Mouse (Mus musculus) forebrain, embryonic 10.5 days (tissue): ENCODE measurements around the gene Snx18. TPM values are rescaled to one million over a fixed set of nuclear protein-coding genes. Genes with fewer than 3 reads are reported as not detected.

Experiments used
- DNase-seq: peaks from one replicate; pipeline ENCODE4 v3.0.0-alpha.2; 2017; ENCODE audit warnings: low spot score; ENCODE audit errors: extremely low spot score
- H3K27ac ChIP-seq: fragments of 300-500 bp; sonication (generic); 2 replicates; pipeline ENCODE4 v1.5.1; 2016; ENCODE audit warnings: mild to moderate bottlenecking
- H3K27me3 ChIP-seq: fragments of 300-500 bp; sonication (generic); 2 replicates; pipeline ENCODE4 v1.6.1; 2016; ENCODE audit warnings: mild to moderate bottlenecking; ENCODE audit not compliant: poor library complexity, severe bottlenecking
- H3K36me3 ChIP-seq: fragments of 300-500 bp; sonication (generic); replicated peaks from 2 replicates; pipeline ENCODE4 v1.6.1; 2016; ENCODE audit warnings: mild to moderate bottlenecking, moderate library complexity
- H3K4me1 ChIP-seq: fragments of 300-500 bp; sonication (generic); 2 replicates; pipeline ENCODE4 v1.6.1; 2016
- H3K4me3 ChIP-seq: fragments of 300-500 bp; sonication (generic); 2 replicates; pipeline ENCODE4 v1.5.1; 2016; ENCODE audit warnings: mild to moderate bottlenecking, moderate library complexity
- H3K9me3 ChIP-seq: fragments of 300-500 bp; sonication (generic); 2 replicates; pipeline ENCODE4 v1.6.1; 2016; ENCODE audit warnings: mild to moderate bottlenecking, moderate library complexity
- WGBS: fragments of 180-500 bp; shearing (Covaris S2); methylation state at CpG from one replicate; pipeline ENCODE4 v1.1.7; 2016; 5-methylcytosine and 5-hydroxymethylcytosine counted together
- polyA plus RNA-seq: library from polyadenylated mRNA; unstranded; fragments of >200 nt; fragmentation: Nextera tagmentation; extraction: Ambion mirVana; gene quantifications from 2 replicates; pipeline ENCODE4 v1.2.1, GENCODE M21; 2016

Gene Snx18
- polyA plus RNA-seq, 1 experiment from 2014 or later: 11.2 TPM

DNA sequence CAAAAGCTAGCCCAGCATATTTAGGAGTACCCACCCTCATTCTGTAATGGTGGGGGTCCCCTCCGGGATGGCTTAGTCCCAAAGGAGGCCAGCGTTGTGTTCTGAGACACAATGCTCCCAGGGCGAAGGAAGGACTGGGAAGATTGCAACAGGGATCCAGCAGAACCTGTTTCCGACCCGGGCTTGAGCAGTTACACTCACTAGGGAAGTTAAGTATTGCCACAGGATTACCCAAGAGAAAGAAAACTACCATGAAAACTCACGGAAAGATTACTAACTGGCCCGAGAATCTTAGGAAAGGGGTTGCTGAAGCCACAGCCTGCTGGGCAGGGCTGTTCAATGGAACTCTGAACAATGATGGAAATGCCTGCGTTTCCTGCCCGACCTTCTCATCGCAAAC, 4.5 kb downstream of the Snx18 start:
- H3K4me3 ChIP-seq: peak overlapping the region; percentile 88
- H3K27me3 ChIP-seq: 0 out of 2 replicates have a peak, but pooled peaks cover 4% of the 10 kb centered on the region
- no peaks in the 10 kb centered on the region for H3K9me3 ChIP-seq
- peak overlapping the region; percentile 53; the same call in 1 of the 2 replicates for H3K27ac ChIP-seq
- peaks cover 82% of the 10 kb centered on the region for H3K4me1 ChIP-seq
- peaks cover 49% of the 10 kb centered on the region for H3K36me3 ChIP-seq
- DNase-seq: no peak
- WGBS: 53% methylated on average over 10 of the region's 10 CpGs

DNA sequence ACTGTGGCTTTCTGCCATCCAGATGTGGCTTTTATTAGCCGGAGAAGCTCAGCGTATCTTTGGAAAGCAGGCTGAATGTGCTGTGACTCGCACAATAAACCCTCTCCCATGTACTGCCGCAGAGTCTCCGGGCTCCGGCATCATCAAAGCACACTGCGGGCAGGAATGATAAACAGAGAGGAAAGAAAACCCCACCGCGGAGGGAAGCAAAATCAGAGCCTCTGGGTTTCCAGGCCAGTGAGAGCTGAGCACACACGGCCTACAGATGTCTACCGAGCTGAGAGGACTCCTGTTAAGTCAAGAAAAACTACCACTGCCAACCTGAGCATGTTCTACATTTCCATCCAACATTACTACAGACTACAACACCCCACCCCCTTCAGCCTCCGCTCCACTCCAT, 5.0 kb downstream of the Snx18 start:
- peaks cover 82% of the 10 kb centered on the region for H3K4me1 ChIP-seq
- 0 out of 2 replicates have a peak, but pooled peaks cover 4% of the 10 kb centered on the region for H3K27me3 ChIP-seq
- WGBS: 52% methylated on average over 12 of the region's 12 CpGs
- 0 out of 2 replicates have a peak overlapping the region, but pooled peaks have one; percentile 44 for H3K27ac ChIP-seq
- H3K9me3 ChIP-seq: no peaks in the 10 kb centered on the region
- H3K4me3 ChIP-seq: peak overlapping the region; percentile 88
- no peak for DNase-seq
- H3K36me3 ChIP-seq: peaks cover 53% of the 10 kb centered on the region

DNA sequence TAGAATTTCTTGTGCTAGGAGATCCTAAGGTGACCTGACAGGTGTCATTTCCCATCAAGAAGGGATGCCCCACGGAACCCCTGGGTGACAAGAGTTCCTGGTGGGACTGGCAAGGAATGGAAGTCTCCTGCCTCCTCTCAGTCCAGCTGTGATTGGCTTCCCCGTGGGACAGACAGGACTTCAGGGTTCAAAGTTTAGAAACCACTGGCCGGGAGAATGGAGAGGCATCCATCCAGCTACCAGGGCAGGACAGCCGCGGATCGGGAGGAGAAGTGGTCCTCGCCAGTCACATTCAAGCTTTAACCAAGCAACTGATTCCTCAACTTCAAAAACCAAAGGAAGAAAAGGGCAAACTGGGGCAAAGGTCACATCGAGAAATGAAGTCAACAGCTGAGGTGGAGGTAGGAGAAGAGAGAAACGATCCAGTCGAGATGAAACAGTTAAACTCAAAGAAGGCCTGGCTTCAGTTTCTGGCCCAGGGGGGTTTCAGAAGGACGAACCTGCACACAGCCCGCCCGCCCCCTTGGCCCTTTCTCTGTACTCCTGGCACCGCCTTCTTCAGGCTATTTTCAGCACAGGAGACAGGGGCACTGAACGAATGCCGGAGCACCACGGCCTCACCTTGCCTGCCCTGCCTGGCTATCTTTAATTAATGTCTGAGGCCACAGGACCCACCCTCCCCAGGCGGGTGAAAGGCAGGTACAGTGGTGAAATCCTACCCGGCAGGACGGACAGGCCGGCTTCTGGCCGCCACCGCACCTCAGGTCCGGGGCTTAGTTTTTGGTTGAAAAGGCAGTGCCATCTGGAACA, 6.0 kb downstream of the Snx18 start:
- peak overlapping the region; percentile 40; the same call in 1 of the 2 replicates for H3K27ac ChIP-seq
- H3K9me3 ChIP-seq: no peaks in the 10 kb centered on the region
- 74% methylated on average over 24 of the region's 24 CpGs for WGBS
- peaks cover 60% of the 10 kb centered on the region for H3K36me3 ChIP-seq
- no peak overlapping the region; the same call in 1 of the 2 replicates for H3K4me3 ChIP-seq
- H3K27me3 ChIP-seq: 0 out of 2 replicates have a peak, but pooled peaks cover 3% of the 10 kb centered on the region
- no peak for DNase-seq
- peaks cover 72% of the 10 kb centered on the region for H3K4me1 ChIP-seq

DNA sequence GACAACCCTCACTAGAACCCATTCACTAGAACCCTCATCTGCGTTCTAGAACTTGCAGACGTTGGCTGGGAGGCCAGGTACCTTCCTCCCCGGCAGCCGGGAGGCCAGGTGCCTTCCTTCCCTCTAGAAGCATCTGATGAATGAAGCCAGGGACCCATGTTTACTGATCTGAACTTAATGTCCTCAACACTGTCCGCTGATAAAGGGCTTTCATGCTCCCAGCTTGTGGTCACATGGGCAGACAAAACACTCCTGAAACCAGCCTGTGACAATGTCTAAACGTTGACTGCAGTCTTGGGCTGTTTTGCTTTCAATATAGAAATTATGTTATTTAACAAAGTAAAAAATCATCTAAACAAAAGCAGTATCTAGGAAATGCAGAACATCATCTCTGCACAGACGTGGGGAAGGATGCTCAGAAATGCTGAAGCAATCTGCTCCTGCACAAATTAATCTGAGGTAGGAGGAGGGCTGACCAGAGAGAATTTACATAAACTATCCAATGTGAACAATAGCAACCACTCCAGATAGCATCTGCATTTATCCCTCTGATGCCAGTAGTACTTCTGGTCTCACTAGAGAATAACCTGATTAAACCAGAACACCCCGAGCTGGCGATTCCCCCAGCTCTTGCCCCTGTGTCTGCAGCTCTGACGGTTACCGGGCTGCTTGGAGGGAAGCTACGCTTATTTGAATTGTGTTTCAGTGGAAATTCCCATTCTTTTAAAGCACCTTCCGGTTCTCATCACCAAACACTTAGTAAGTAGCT, 7.4 kb downstream of the Snx18 start:
- no peak for DNase-seq
- H3K27me3 ChIP-seq: no peaks in the 10 kb centered on the region
- no peak overlapping the region for H3K27ac ChIP-seq
- 79% methylated on average over 13 of the region's 13 CpGs for WGBS
- H3K36me3 ChIP-seq: peaks cover 66% of the 10 kb centered on the region
- no peak overlapping the region for H3K4me3 ChIP-seq
- peaks cover 7% of the 10 kb centered on the region; the same call in 1 of the 2 replicates for H3K9me3 ChIP-seq
- H3K4me1 ChIP-seq: peaks cover 58% of the 10 kb centered on the region

DNA sequence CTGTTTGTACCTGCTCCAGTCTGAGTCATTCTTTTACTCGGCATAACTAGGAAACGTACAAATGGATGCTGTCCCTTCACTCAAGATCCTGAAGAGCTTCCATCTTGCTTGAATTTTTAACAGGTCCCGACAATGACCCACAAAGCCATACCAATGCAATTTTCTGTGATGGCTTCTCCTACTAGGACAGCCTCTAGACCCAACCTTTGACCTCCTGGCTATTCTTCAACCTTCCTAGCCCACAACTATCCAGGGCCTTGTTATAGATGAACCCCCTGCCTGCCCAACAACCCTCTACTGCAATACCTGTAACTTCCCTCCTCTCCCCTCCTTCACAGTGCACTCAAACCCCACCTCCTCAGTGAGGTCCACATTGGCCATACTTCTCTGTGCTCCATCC, 8.9 kb downstream of the Snx18 start:
- Histone ChIP-seq H3K4me1 (peaks cover 46% of the 10 kb centered on the region), H3K36me3 (peaks cover 78% of the 10 kb centered on the region), H3K4me3 (no peak overlapping the region), H3K9me3 (peaks cover 11% of the 10 kb centered on the region; the same call in 1 of the 2 replicates), H3K27me3 (no peaks in the 10 kb centered on the region), H3K27ac (no peak overlapping the region)
- 93% methylated on average over 3 of the region's 3 CpGs for WGBS
- no peak for DNase-seq

DNA sequence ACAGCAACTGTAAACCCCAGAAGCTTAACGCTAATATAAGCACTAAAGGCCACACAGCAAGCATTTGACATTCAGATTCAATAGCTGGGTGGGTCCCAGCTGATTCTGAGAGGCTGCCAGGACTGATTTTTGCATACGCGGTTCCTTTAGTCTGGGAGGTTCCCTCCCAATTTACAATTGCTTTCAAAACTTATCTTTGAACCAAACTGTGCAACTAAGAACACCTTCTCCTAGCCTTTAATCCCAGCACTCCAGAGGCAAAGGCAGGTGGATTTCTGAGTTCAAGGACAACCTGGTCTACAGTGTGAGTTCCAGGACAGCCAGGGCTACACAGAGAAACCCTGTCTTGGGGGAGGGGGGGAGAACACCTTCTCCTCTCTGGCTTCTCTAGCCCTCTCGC, 10.5 kb downstream of the Snx18 start:
- WGBS: 87% methylated on average over 4 of the region's 4 CpGs
- Histone ChIP-seq H3K27ac (no peak overlapping the region), H3K4me3 (no peak overlapping the region), H3K9me3 (peaks cover 11% of the 10 kb centered on the region; the same call in 1 of the 2 replicates), H3K36me3 (peaks cover 75% of the 10 kb centered on the region), H3K4me1 (peaks cover 45% of the 10 kb centered on the region), H3K27me3 (no peaks in the 10 kb centered on the region)
- DNase-seq: no peak

DNA sequence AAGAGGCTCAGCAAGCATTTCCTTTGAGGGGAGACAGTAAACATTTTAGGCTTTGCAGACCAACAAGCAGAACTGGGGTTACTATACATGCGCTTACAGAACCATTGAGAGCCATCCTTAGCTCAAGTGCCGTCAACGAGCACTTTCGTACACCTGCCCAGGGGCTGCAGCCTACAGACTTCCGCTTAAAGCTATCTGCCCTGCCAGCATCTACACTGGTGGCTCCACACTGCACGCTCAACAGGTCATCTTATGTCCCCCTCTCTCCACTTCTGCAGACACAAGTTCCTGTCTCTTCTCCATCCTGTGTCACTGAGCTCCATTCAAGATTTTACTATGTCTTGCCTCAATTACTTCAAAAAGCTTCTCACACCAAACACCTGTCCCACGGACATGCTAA, 11.0 kb downstream of the Snx18 start:
- Histone ChIP-seq H3K36me3 (peaks cover 73% of the 10 kb centered on the region), H3K27me3 (no peaks in the 10 kb centered on the region), H3K4me1 (peaks cover 40% of the 10 kb centered on the region), H3K4me3 (no peak overlapping the region), H3K27ac (no peak overlapping the region), H3K9me3 (peaks cover 11% of the 10 kb centered on the region; the same call in 1 of the 2 replicates)
- 95% methylated on average over 7 of the region's 7 CpGs for WGBS
- DNase-seq: no peak

DNA sequence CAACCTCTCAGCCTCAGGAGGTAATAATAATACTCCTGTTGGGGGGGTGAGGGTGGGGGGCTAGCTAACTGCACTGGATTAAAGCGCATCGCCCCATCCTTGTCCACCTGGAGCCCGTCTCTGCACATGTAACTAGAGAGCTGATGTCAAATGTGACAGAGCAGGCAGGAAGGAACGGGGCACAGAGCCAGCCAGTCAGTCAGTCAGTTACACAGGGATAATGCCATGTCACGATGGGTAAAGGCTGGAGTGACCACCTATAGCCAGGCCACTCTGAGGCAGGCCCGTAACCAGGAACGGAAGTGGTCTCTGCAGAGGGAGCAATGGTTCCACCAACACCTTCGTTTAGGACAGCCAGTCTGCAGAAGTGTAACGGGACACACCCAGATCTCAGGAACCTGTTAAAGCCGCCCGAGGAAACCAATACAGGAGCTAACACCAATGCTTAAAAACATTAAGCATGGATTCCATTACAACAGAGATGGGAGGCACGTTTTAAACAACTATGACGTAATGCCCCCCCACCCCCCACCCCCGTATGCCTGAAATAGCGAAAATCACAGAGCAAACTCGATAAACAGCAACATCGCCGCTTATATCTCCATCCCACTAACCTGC, 11.5 kb downstream of the Snx18 start:
- no peak for DNase-seq
- no peaks in the 10 kb centered on the region for H3K27me3 ChIP-seq
- 93% methylated on average over 18 of the region's 18 CpGs for WGBS
- H3K9me3 ChIP-seq: peaks cover 11% of the 10 kb centered on the region; the same call in 1 of the 2 replicates
- H3K36me3 ChIP-seq: peaks cover 72% of the 10 kb centered on the region
- H3K27ac ChIP-seq: no peak overlapping the region
- H3K4me3 ChIP-seq: no peak overlapping the region
- peaks cover 35% of the 10 kb centered on the region for H3K4me1 ChIP-seq

DNA sequence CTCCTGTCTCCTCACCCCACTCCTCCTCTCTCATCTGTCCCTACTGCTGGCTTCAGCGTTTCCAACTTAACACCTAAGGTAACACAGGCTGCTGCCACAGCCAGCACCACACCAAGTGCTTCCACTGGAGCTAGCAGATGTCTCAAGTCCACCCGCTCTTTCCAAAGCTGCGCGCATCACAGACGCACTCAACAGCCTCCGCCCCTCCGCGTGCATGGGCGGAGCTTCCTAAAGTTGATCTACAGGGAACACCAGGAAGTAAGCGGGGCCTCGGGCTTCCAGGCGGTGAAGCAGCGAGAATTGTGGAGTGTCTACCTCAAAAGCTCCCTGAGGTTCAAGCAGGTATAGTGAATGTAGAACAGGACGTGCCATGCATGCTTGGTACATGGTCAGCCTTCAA, 12.2 kb downstream of the Snx18 start:
- Histone ChIP-seq H3K27ac (no peak overlapping the region), H3K9me3 (peaks cover 11% of the 10 kb centered on the region; the same call in 1 of the 2 replicates), H3K4me3 (no peak overlapping the region), H3K4me1 (peaks cover 28% of the 10 kb centered on the region), H3K27me3 (no peaks in the 10 kb centered on the region), H3K36me3 (peaks cover 72% of the 10 kb centered on the region)
- DNase-seq: no peak
- 88% methylated on average over 14 of the region's 14 CpGs for WGBS

DNA sequence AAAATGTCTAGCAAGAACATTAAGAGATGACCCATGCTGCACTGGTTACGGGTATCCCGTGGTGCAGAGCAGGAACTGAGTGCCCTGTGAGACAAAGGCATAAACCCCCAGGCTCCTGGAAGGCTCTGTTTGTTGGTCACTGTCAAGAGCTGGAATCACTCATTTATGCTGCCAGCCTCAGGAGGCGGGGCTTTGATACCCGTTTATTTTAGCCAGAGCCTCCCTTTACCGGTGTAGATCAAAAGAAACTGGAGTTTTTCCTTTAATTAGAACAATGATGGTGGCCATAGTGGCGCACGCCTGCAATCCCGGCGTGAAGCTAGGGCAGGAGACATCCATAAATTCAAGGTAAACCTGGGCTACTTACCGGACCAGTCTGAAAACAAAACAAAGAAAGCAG, 12.7 kb downstream of the Snx18 start:
- WGBS: 95% methylated on average over 10 of the region's 10 CpGs

DNA sequence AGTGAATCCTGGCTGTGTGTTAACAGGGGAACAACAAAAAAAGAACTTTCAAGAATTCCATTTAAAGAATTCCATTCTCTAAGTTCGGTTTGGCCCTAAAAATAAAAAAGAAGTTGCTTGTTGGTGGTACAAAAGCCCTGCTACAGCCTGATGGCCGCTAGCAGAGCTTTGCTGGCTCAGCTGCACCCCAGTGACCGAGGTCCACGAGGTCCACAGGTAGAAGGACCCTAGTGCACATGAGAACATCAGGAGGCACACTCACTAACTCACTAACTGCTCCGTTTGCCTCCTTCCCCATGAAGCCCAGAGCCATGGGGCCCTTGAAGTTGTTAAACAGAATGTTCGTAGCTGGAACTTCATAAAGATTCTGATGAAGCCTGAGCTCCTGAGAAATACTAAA, 14.0 kb downstream of the Snx18 start:
- Histone ChIP-seq H3K9me3 (peaks cover 11% of the 10 kb centered on the region; the same call in 1 of the 2 replicates), H3K27ac (no peak overlapping the region), H3K4me3 (no peak overlapping the region), H3K4me1 (peaks cover 18% of the 10 kb centered on the region), H3K27me3 (no peaks in the 10 kb centered on the region), H3K36me3 (peaks cover 61% of the 10 kb centered on the region)
- DNase-seq: no peak
- 86% methylated on average over 6 of the region's 6 CpGs for WGBS

More for the DNA sequence above, 12.7 kb downstream of the Snx18 start:
- H3K27ac ChIP-seq: no peak overlapping the region
- peaks cover 11% of the 10 kb centered on the region; the same call in 1 of the 2 replicates for H3K9me3 ChIP-seq
- H3K27me3 ChIP-seq: no peaks in the 10 kb centered on the region
- peaks cover 24% of the 10 kb centered on the region for H3K4me1 ChIP-seq
- no peak for DNase-seq
- peaks cover 70% of the 10 kb centered on the region for H3K36me3 ChIP-seq
- H3K4me3 ChIP-seq: no peak overlapping the region

DNA sequence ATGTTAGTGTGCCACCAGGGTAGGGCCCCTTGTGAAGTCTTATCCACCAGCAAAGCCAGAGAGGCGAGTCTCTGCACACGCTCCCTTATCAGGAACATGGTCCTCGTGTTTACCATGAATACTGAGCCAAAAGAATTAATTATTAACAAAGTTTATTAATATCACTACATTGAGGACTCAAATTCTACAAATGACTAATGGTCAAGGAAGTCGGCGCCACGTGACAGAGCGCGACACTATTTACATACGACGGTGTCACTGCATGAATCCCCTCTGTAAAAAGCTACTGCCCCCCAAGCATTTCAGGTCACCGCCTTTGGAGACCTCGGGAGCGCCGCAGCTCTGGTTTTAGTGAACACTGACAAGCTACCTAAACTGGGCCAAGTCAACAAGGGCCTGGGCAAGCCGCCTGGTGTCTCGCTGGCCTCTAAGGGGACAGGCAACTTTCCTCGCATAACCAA, 15.5 kb downstream of the Snx18 start:
- WGBS: 96% methylated on average over 17 of the region's 17 CpGs
- H3K4me3 ChIP-seq: no peak overlapping the region
- DNase-seq: no peak
- peaks cover 55% of the 10 kb centered on the region for H3K36me3 ChIP-seq
- peaks cover 11% of the 10 kb centered on the region; the same call in 1 of the 2 replicates for H3K9me3 ChIP-seq
- H3K27ac ChIP-seq: peak overlapping the region; percentile 65
- H3K27me3 ChIP-seq: no peaks in the 10 kb centered on the region
- peaks cover 18% of the 10 kb centered on the region for H3K4me1 ChIP-seq
